Mouse (Mus musculus): ENCODE results near the gene Phxr2. TPM values are rescaled to one million over a fixed set of nuclear protein-coding genes. Genes with fewer than 3 reads are reported as not detected.

Gene Phxr2
- total and polyA plus RNA-seq, 3 experiments = not detected

GRCm38 (mm10) chr10:99168404-99168803 lies 42.3 kb upstream of the Phxr2 start:
- Histone ChIP-seq H3K4me3 (no peak overlapping the region), H3K9ac (ENCODE audit: low read depth, low read length) (no peak overlapping the region), H3K27me3 (ENCODE audit: control insufficient read depth, insufficient read depth, low read length) (no peaks in the 10 kb centered on the region), H3K36me3 (ENCODE audit: control insufficient read depth, insufficient read depth, low read length) (peaks cover 9% of the 10 kb centered on the region), H3K79me2 (replicated peaks; ENCODE audit: control insufficient read depth, insufficient read depth, low read length) (no peaks in the 10 kb centered on the region), H3K4me1 (ENCODE audit: control insufficient read depth, insufficient read depth, low read length) (peaks cover 24% of the 10 kb centered on the region), H3K27ac (no peak overlapping the region)
- WGBS = 51% methylated on average over 6 of the region's 6 CpGs
- peak; percentile 30; the same call in 1 of the 2 replicates for TF ChIP-seq CTCF (IDR thresholded peaks at IDR 0.05)
- no peak for TF ChIP-seq POLR2A (IDR thresholded peaks at IDR 0.05; ENCODE audit: insufficient read depth, low read depth, low read length)
- TF ChIP-seq EP300 (IDR thresholded peaks at IDR 0.05; ENCODE audit: insufficient read depth, low read depth, low read length) = no peak
- intact Hi-C loops (cut with DNase I) = loop anchor here (2.0 to 5.0 kb wide), 5 partner anchors 94 to 364 kb away; partner anchors contain the start of gene Dusp6
- peak; percentile 19 to 33 for DNase-seq

GRCm38 (mm10) chr10:99166392-99166791 lies 40.3 kb upstream of the Phxr2 start:
- no peak overlapping the region for H3K27ac ChIP-seq
- DNase-seq = peak in 1 of 2 experiments; percentile 14
- H3K27me3 ChIP-seq (ENCODE audit: control insufficient read depth, insufficient read depth, low read length) = no peaks in the 10 kb centered on the region
- no peaks in the 10 kb centered on the region for H3K79me2 ChIP-seq (replicated peaks; ENCODE audit: control insufficient read depth, insufficient read depth, low read length)
- no peak overlapping the region for H3K4me3 ChIP-seq
- peaks cover 9% of the 10 kb centered on the region for H3K36me3 ChIP-seq (ENCODE audit: control insufficient read depth, insufficient read depth, low read length)
- no peak overlapping the region for H3K9ac ChIP-seq (ENCODE audit: low read depth, low read length)
- peaks cover 18% of the 10 kb centered on the region for H3K4me1 ChIP-seq (ENCODE audit: control insufficient read depth, insufficient read depth, low read length)
- 44% methylated on average over 3 of the region's 3 CpGs for WGBS
- TF ChIP-seq POLR2A (IDR thresholded peaks at IDR 0.05; ENCODE audit: insufficient read depth, low read depth, low read length) (no peak), CTCF (IDR thresholded peaks at IDR 0.05) (peak; percentile 42)
- intact Hi-C loops (cut with DNase I) = loop anchor here (1.0 to 5.0 kb wide), 4 partner anchors 166 to 449 kb away; no protein-coding TSS in a partner anchor

- Histone ChIP-seq H3K4me3 (no peak overlapping the region), H3K4me1 (ENCODE audit: control insufficient read depth, insufficient read depth, low read length) (peaks cover 15% of the 10 kb centered on the region), H3K27ac (peak overlapping the region; percentile 13; the same call in 1 of the 2 replicates), H3K36me3 (ENCODE audit: control insufficient read depth, insufficient read depth, low read length) (peaks cover 9% of the 10 kb centered on the region), H3K9ac (ENCODE audit: low read depth, low read length) (no peak overlapping the region), H3K79me2 (replicated peaks; ENCODE audit: control insufficient read depth, insufficient read depth, low read length) (no peaks in the 10 kb centered on the region), H3K27me3 (ENCODE audit: control insufficient read depth, insufficient read depth, low read length) (no peaks in the 10 kb centered on the region)
- intact Hi-C loops (cut with DNase I) = loop anchor here (1.0 to 5.0 kb wide), 5 partner anchors 166 to 449 kb away; no protein-coding TSS in a partner anchor
- 59% methylated on average over 7 of the region's 7 CpGs for WGBS
- TF ChIP-seq POLR2A (IDR thresholded peaks at IDR 0.05; ENCODE audit: insufficient read depth, low read depth, low read length) = no peak
- no peak; the same call in 1 of the 2 replicates for TF ChIP-seq CTCF (IDR thresholded peaks at IDR 0.05)
- TF ChIP-seq EP300 (IDR thresholded peaks at IDR 0.05; ENCODE audit: insufficient read depth, low read depth, low read length) = no peak
- DNase-seq = peak in 1 of 2 experiments; percentile 11
These were observed 39.7 kb upstream of the Phxr2 start for GRCm38 (mm10) chr10:99165751-99166282.

GRCm38 (mm10) chr10:99164871-99165477 lies 38.8 kb upstream of the Phxr2 start:
- Histone ChIP-seq H3K27ac (no peak overlapping the region; the same call in 1 of the 2 replicates), H3K36me3 (ENCODE audit: control insufficient read depth, insufficient read depth, low read length) (peaks cover 5% of the 10 kb centered on the region), H3K79me2 (replicated peaks; ENCODE audit: control insufficient read depth, insufficient read depth, low read length) (no peaks in the 10 kb centered on the region), H3K4me1 (ENCODE audit: control insufficient read depth, insufficient read depth, low read length) (peaks cover 11% of the 10 kb centered on the region), H3K27me3 (ENCODE audit: control insufficient read depth, insufficient read depth, low read length) (no peaks in the 10 kb centered on the region), H3K4me3 (no peak overlapping the region), H3K9ac (ENCODE audit: low read depth, low read length) (peak overlapping the region; percentile 50)
- WGBS = 30% methylated on average over 13 of the region's 13 CpGs
- intact Hi-C loops (cut with DNase I) = loop anchor here (1.0 to 5.0 kb wide), 4 partner anchors 167 to 412 kb away; no protein-coding TSS in a partner anchor
- DNase-seq = peak in 1 of 2 experiments; percentile 33
- TF ChIP-seq POLR2A (IDR thresholded peaks at IDR 0.05; ENCODE audit: insufficient read depth, low read depth, low read length) = no peak
- peak; percentile 71 for TF ChIP-seq CTCF (IDR thresholded peaks at IDR 0.05)
- no peak for TF ChIP-seq EP300 (IDR thresholded peaks at IDR 0.05; ENCODE audit: insufficient read depth, low read depth, low read length)

- Histone ChIP-seq H3K9ac (ENCODE audit: low read depth, low read length) (no peak overlapping the region), H3K36me3 (ENCODE audit: control insufficient read depth, insufficient read depth, low read length) (no peaks in the 10 kb centered on the region; the same call in 1 of the 2 replicates), H3K27ac (no peak overlapping the region), H3K4me3 (no peak overlapping the region), H3K79me2 (replicated peaks; ENCODE audit: control insufficient read depth, insufficient read depth, low read length) (no peaks in the 10 kb centered on the region), H3K27me3 (ENCODE audit: control insufficient read depth, insufficient read depth, low read length) (no peaks in the 10 kb centered on the region), H3K4me1 (ENCODE audit: control insufficient read depth, insufficient read depth, low read length) (peaks cover 4% of the 10 kb centered on the region)
- intact Hi-C loops (cut with DNase I) = no loop called here
- TF ChIP-seq POLR2A (IDR thresholded peaks at IDR 0.05; ENCODE audit: insufficient read depth, low read depth, low read length) (no peak), EP300 (IDR thresholded peaks at IDR 0.05; ENCODE audit: insufficient read depth, low read depth, low read length) (no peak), CTCF (IDR thresholded peaks at IDR 0.05) (no peak)
- no peak for DNase-seq
- 72% methylated on average over 5 of the region's 5 CpGs for WGBS
These were observed 36.9 kb upstream of the Phxr2 start for GRCm38 (mm10) chr10:99163002-99163401.

Data from heart, adult 2 months (tissue).